Mouse (Mus musculus) lung, adult 2 months (tissue): ENCODE measurements at regions not wholly inside any gene's neighbourhood (a gene's known extent, or its start where the extent isn't known, plus 50 kb on each side); places are given as distances from the start of the nearest gene placed in this dataset.

Source experiments
- CTCF ChIP-seq: fragments of 200-500 bp; IDR thresholded peaks from 2 replicates; pipeline ENCODE4 v1.5.1; 2011; ENCODE audit warnings: mild to moderate bottlenecking, low read length, control low read depth; ENCODE audit not compliant: insufficient read depth
- POLR2A ChIP-seq: fragments of 200-500 bp; IDR thresholded peaks from 2 replicates; pipeline ENCODE4 v1.6.1; 2011; ENCODE audit warnings: low read depth, mild to moderate bottlenecking, control low read depth, low read length, borderline replicate concordance; ENCODE audit errors: extremely low read depth

DNA sequence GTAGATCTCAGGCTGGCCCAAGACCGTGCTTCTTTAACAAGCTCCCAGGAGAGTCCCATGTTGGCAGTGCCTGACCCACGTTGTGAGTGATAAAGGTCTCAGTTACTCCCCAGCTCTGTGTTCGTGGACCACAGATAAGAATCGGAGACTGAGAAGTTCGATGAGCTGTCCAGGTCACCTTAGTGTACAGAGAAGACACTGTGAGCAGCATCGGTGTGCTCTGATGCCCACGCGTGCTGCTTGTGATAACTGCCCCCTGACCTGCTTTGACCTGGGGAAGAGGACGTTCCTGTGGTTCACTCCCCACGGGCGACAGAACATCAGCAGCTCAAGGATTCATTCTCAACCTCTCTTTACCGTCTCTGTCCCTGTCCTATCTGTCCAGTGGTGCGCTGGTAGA lies 117.1 kb upstream of the Sgk1 start:
- TF ChIP-seq CTCF, result no peak
- no peak for TF ChIP-seq POLR2A
